Mouse (Mus musculus) stomach, embryonic 16.5 days (tissue): ENCODE measurements around the gene Arhgap27. TPM values are rescaled to one million over a fixed set of nuclear protein-coding genes. Genes with fewer than 3 reads are reported as not detected.

Experiments
- ATAC-seq: fragments of 200-750 bp; cut with Nextera tagmentation; 2 replicates; pipeline ENCODE4 v1.8.0; 2017; ENCODE audit warnings: moderate number of reproducible peaks, moderate TSS enrichment; ENCODE audit not compliant: insufficient read depth, low FRiP score
- H3K27ac ChIP-seq: fragments of 300-500 bp; sonication (generic); 2 replicates; pipeline ENCODE4 v1.5.1; 2014; ENCODE audit warnings: low read length
- H3K27me3 ChIP-seq: fragments of 300-500 bp; sonication (generic); 2 replicates; pipeline ENCODE4 v1.6.1; 2014; ENCODE audit warnings: low read length, control low read depth, mixed read lengths; ENCODE audit not compliant: control insufficient read depth, insufficient read depth
- H3K36me3 ChIP-seq: fragments of 300-500 bp; sonication (generic); 2 replicates; pipeline ENCODE4 v1.6.1; 2014; ENCODE audit warnings: low read length; ENCODE audit not compliant: control insufficient read depth, insufficient read depth
- H3K4me1 ChIP-seq: fragments of 300-500 bp; sonication (generic); 2 replicates; pipeline ENCODE4 v1.6.1; 2014; ENCODE audit warnings: low read length, control low read depth, mixed read lengths; ENCODE audit not compliant: control insufficient read depth, insufficient read depth
- H3K4me2 ChIP-seq: fragments of 300-500 bp; sonication (generic); 2 replicates; pipeline ENCODE4 v1.6.1; 2014; ENCODE audit warnings: low read depth, low read length, mixed read lengths
- H3K4me3 ChIP-seq: fragments of 300-500 bp; sonication (generic); replicated peaks from 2 replicates; pipeline ENCODE4 v1.5.1; 2014; ENCODE audit warnings: mild to moderate bottlenecking, low read length
- H3K9ac ChIP-seq: fragments of 300-500 bp; sonication (generic); 2 replicates; pipeline ENCODE4 v1.6.1; 2014; ENCODE audit warnings: low read length
- H3K9me3 ChIP-seq: fragments of 300-500 bp; sonication (generic); replicated peaks from 2 replicates; pipeline ENCODE4 v1.6.1; 2016; ENCODE audit warnings: low read length, control low read depth; ENCODE audit not compliant: control insufficient read depth
- WGBS: fragments of 180-500 bp; shearing (Covaris S2); extraction: QIAGEN DNeasy Blood & Tissue Kit; methylation state at CpG from one replicate; pipeline ENCODE4 v1.1.7; 2014; 5-methylcytosine and 5-hydroxymethylcytosine counted together
- polyA plus RNA-seq: library from polyadenylated mRNA; unstranded; fragments of >200 nt; fragmentation: Nextera tagmentation; extraction: Ambion mirVana; gene quantifications from 2 replicates; pipeline ENCODE4 v1.2.1, GENCODE M21; 2015

Arhgap27 gene
- polyA plus RNA-seq, 1 experiment from 2014 or later = 19.1 TPM

GRCm38 (mm10) chr11:103312655-103313255 is 50.7 kb downstream of the Arhgap27 start:
- peaks cover 8% of the 10 kb centered on the region for H3K4me1 ChIP-seq
- no peaks in the 10 kb centered on the region for H3K36me3 ChIP-seq
- no peak overlapping the region for H3K9ac ChIP-seq
- no peak overlapping the region for H3K4me3 ChIP-seq
- no peaks in the 10 kb centered on the region for H3K9me3 ChIP-seq
- H3K4me2 ChIP-seq = no peak overlapping the region; the same call in 1 of the 2 replicates
- no peaks in the 10 kb centered on the region for H3K27me3 ChIP-seq
- no peak overlapping the region for H3K27ac ChIP-seq
- WGBS = 63% methylated on average over 8 of the region's 8 CpGs
- ATAC-seq = no peak

DNA sequence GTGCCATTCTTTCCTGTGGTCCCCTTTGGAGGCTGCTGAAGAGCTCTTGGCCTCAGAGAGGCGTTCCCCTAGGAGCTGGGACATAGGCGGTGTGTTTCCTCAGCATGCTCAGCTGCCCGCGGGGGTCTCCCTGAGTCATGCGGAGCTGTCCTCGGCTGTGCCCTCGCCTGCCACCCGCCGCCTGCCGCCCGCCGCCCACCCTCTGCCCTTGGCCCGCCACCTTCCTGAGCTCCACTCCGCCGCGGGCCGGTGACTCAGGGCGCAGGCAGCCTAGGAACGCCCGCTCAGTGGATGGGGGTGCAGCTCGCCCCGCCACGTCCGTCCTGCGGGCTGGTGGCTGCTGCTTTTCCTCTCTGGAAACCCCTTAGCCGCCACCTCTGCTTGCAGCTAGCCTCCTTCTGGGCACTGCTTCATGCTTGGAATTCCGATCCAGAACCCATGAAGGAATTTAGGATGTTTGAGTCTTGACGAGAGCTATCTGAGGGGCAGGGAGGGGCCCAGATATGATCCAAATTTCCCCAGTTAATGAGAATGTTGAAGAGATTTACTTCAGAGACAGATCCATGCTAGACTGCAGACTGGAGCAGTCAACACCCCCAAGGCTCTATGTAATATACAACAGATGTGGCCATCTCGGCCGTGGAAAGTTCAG is 51.4 kb downstream of the Arhgap27 start:
- Histone ChIP-seq H3K4me3 (peak overlapping the region; percentile 39), H3K27ac (peak overlapping the region; percentile 73), H3K9me3 (no peaks in the 10 kb centered on the region), H3K4me2 (peak overlapping the region; percentile 73), H3K36me3 (no peaks in the 10 kb centered on the region), H3K27me3 (no peaks in the 10 kb centered on the region), H3K4me1 (peaks cover 8% of the 10 kb centered on the region), H3K9ac (peak overlapping the region; percentile 71)
- WGBS = 2% methylated on average over 30 of the region's 30 CpGs
- peak; percentile 84; the same call in 1 of the 2 replicates for ATAC-seq

DNA sequence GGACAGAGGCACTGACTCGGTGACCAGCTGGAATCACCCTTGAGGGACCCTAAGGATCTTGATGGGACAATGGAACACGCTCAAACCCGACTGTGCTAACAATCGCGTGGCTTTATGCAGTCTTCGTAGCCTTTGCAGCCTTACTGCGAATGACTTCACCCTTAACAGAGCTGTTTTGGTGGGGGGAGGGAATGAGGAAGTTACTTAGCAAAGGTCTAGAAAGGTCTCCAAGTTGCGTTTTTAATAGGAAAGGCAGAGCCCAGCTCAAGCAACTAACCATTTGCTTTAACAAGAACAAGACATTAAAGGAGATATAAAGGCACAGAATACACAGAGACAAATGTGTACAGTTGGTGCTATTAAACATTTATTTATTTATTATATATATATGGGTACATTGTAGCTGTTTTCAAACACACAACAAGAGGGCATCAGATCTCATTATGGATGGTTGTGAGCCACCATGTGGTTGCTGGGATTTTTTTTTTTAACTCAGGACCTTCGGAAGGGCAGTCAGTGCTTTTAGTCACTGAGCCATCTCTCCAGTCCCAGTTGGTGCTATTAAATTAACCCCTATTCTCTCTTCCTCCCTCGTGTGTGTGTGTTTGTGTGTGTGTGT is 53.4 kb downstream of the Arhgap27 start:
- Histone ChIP-seq H3K4me2 (no peak overlapping the region), H3K27ac (no peak overlapping the region), H3K9me3 (no peaks in the 10 kb centered on the region), H3K4me3 (no peak overlapping the region), H3K27me3 (no peaks in the 10 kb centered on the region), H3K9ac (no peak overlapping the region), H3K36me3 (no peaks in the 10 kb centered on the region), H3K4me1 (peaks cover 8% of the 10 kb centered on the region)
- WGBS = 65% methylated on average over 10 of the region's 10 CpGs
- ATAC-seq = no peak

GRCm38 (mm10) chr11:103307910-103308309 is 55.6 kb downstream of the Arhgap27 start:
- H3K27ac ChIP-seq = no peak overlapping the region
- no peak overlapping the region for H3K9ac ChIP-seq
- H3K4me3 ChIP-seq = no peak overlapping the region
- H3K4me1 ChIP-seq = peaks cover 8% of the 10 kb centered on the region
- H3K27me3 ChIP-seq = no peaks in the 10 kb centered on the region
- no peaks in the 10 kb centered on the region for H3K9me3 ChIP-seq
- H3K36me3 ChIP-seq = no peaks in the 10 kb centered on the region
- WGBS = 42% methylated on average over 8 of the region's 8 CpGs
- H3K4me2 ChIP-seq = no peak overlapping the region
- no peak for ATAC-seq

GRCm38 (mm10) chr11:103304525-103304924 is 59.0 kb downstream of the Arhgap27 start:
- no peak overlapping the region for H3K27ac ChIP-seq
- H3K4me1 ChIP-seq = no peaks in the 10 kb centered on the region
- no peak overlapping the region for H3K9ac ChIP-seq
- H3K36me3 ChIP-seq = no peaks in the 10 kb centered on the region
- 76% methylated on average over 9 of the region's 9 CpGs for WGBS
- no peak overlapping the region for H3K4me2 ChIP-seq
- ATAC-seq = no peak
- H3K4me3 ChIP-seq = no peak overlapping the region
- H3K9me3 ChIP-seq = no peaks in the 10 kb centered on the region
- no peaks in the 10 kb centered on the region for H3K27me3 ChIP-seq

DNA sequence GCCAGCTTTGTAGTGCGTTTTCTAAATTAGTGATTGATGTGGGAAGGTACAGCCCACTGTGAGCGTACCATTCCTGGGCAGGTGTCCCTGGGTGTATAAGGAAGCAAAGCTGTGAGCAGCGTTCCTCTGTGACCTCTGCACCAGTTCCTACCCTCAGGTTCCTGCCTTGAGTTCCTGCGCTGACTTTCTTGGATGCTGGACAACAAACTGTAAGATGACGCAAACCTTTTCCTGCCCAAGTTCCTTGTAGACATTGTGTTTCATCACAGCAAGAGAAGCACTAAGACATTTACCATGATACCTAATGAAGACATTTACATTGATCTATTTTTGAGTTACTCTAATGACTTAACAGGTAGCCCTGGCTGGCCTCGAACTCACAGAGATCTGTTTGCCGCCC is 68.7 kb downstream of the Arhgap27 start:
- H3K9me3 ChIP-seq = no peaks in the 10 kb centered on the region
- H3K27ac ChIP-seq = no peak overlapping the region
- no peak for ATAC-seq
- H3K36me3 ChIP-seq = no peaks in the 10 kb centered on the region
- H3K4me2 ChIP-seq = no peak overlapping the region
- no peaks in the 10 kb centered on the region for H3K27me3 ChIP-seq
- H3K4me1 ChIP-seq = peaks cover 8% of the 10 kb centered on the region
- H3K9ac ChIP-seq = no peak overlapping the region
- 84% methylated on average over 7 of the region's 7 CpGs for WGBS
- H3K4me3 ChIP-seq = no peak overlapping the region

- H3K4me3 ChIP-seq = no peak overlapping the region
- 77% methylated on average over 6 of the region's 6 CpGs for WGBS
- H3K27me3 ChIP-seq = no peaks in the 10 kb centered on the region
- H3K9ac ChIP-seq = no peak overlapping the region
- H3K36me3 ChIP-seq = no peaks in the 10 kb centered on the region
- peaks cover 8% of the 10 kb centered on the region for H3K4me1 ChIP-seq
- no peak for ATAC-seq
- H3K9me3 ChIP-seq = no peaks in the 10 kb centered on the region
- H3K27ac ChIP-seq = no peak overlapping the region
- H3K4me2 ChIP-seq = no peak overlapping the region
These were observed 69.4 kb downstream of the Arhgap27 start for GRCm38 (mm10) chr11:103294066-103294465.

DNA sequence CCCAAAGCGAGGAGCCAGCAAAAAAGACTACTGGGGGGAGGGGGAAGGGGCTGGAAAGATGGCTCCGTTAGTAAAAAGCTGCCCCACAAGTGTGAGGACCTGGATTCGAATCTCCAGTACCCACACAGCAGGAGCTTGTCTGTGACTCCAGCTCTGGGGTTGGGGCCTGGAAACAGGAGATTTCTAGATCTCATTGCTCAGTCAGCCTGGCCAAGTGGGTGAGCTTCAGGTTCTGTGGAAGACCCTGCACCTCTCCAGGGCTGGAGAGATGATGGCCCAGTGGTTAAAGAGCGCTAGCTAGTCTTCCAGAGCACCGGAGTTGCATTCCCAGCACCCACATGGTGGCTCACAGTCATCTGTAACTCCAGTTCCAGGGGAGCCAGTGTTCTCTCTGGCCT is 70.6 kb downstream of the Arhgap27 start:
- Histone ChIP-seq H3K27ac (no peak overlapping the region; the same call in 1 of the 2 replicates), H3K27me3 (no peaks in the 10 kb centered on the region), H3K9ac (no peak overlapping the region), H3K36me3 (no peaks in the 10 kb centered on the region), H3K4me1 (peaks cover 13% of the 10 kb centered on the region), H3K4me3 (no peak overlapping the region), H3K4me2 (no peak overlapping the region), H3K9me3 (no peaks in the 10 kb centered on the region)
- 79% methylated on average over 5 of the region's 5 CpGs for WGBS
- no peak for ATAC-seq

- 15% methylated on average over 14 of the region's 14 CpGs for WGBS
- Histone ChIP-seq H3K4me3 (no peak overlapping the region), H3K4me1 (peaks cover 13% of the 10 kb centered on the region), H3K36me3 (no peaks in the 10 kb centered on the region), H3K4me2 (no peak overlapping the region), H3K9me3 (no peaks in the 10 kb centered on the region), H3K27me3 (no peaks in the 10 kb centered on the region), H3K27ac (peak overlapping the region; percentile 6; the same call in 1 of the 2 replicates), H3K9ac (no peak overlapping the region)
- no peak for ATAC-seq
These were observed 71.2 kb downstream of the Arhgap27 start for GRCm38 (mm10) chr11:103292152-103292889.
